Mouse (Mus musculus) regulatory T cell (primary cell): ENCODE data around the gene Fut11.

Source experiments
- in situ Hi-C: fragments of 300-600 bp; cut with MboI, MseI; formaldehyde crosslinking; loops from one replicate; pipeline ENCODE4 v1.15.1; 2025; ENCODE audit warnings: high pct_unique_total_duplicates

The Fut11 gene

GRCm38 (mm10) chr14:20713832-20714231 is 19.1 kb downstream of the Fut11 start:
- in situ Hi-C loops, result no loop called here

GRCm38 (mm10) chr14:20718443-20718842 is 23.7 kb downstream of the Fut11 start:
- in situ Hi-C loops, result no loop called here

GRCm38 (mm10) chr14:20719767-20720166 is 25.0 kb downstream of the Fut11 start:
- in situ Hi-C loops, result no loop called here

DNA sequence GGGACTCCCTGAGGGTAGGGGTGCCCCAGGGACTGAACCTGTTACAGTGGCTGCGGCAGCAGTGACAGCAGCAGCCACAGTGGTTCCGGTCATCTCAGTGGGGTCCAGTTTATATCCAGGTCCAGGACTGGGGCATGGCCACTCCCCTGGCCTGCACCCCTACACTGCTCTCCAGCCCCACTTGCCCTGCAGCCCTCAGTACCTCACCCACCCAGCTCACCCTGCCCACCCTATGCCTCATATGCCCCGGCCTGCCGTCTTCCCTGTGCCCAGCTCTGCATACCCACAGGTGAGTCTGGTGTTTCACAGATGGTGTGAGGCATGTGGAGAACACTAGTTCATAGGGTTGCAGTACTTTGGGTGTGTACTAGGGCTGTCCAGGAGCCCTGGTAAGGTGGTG is 26.6 kb downstream of the Fut11 start:
- in situ Hi-C loops, result no loop called here

DNA sequence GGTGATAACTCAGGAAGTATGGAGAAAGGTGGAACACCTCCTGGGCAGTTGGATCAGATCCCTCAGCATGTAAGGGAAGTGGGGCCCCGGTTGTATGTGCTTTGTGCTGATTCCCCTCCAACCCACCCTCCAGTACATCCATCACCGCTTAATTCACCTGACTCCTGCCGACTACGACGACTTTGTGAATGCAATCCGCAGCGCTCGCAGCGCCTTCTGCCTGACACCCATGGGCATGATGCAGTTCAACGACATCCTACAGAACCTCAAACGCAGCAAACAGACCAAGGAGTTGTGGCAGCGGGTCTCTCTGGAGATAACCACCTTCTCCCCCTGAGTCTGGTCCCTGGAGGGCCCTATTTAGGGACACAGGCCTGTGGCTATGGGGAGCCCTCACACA is 28.2 kb downstream of the Fut11 start:
- in situ Hi-C loops, result no loop called here

DNA sequence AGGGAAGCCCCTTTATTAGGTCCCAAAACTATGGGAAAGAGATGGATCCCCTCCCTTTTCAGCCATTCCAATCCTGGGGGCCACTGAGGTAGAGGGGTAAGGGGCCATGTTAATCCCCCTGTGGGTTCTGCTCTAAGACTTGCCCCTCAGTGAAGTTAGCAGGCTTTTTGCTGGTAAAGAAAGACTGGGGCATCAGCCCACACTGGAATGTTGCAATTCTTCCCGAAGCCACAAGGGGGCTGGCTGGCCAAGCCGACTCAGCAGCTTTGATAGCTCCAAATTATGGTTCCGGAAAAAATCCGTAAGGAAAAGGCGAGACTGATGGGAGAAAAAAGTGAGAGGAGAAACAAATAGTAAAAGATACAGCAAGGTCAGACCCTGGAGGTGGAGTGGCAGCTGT is 29.3 kb downstream of the Fut11 start:
- in situ Hi-C loops, result no loop called here

- in situ Hi-C loops, result no loop called here
Observed at GRCm38 (mm10) chr14:20725660-20726339, 31.0 kb downstream of the Fut11 start.

DNA sequence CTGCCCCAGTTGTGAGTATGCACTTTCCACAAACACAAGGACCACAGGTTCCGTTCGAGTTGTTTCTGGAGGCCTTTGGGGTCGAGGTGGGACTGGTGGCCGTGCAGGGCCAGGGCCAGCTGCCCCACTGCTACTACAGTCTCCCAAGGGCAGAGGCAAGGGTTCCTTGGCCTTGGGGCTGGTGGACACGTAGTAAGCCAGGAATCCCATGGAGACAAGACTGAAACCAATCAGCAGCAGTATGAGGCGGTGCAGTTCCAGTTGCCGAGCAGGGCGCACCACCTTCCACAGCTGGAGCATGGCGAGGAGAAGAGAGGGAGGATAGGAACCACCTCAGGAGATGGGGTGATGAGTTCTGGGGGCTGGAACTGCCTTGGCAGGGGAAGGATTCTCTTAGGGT is 35.1 kb downstream of the Fut11 start:
- in situ Hi-C loops, result no loop called here

DNA sequence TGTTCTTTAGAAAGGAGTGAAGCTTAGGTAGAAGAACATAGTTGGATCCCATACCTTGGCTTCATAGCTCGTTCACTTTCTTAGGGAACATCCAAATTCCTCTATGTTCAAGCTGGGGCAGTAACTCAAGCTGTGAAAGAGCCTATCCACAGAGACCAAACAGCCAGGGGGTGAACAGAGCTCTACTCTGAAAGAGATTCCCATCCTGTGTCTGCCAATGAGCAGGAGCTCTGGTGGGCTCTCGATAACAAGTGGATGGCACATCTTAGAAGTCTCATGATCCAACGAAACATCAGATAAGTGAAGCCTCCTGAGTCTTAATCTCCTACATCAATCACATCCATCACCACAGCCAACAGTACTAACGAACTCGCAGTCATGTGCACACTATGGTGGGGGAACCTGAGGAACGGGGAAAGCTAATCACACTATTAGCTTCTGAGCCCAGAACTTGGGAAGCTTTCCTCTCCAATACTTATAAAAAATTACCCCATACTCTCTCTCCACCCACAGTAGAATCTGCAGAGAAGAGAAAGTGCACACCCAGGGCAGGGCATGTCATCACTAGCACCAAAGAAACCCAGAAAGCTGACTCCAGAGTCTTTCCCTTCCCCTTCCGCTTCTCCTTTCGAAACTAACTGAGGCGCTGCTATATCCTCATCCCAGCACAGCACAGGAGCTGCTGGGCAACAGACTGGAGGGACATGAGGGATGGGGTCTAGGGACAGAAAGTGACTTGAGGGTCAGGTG is 36.3 kb downstream of the Fut11 start:
- in situ Hi-C loops, result no loop called here

- in situ Hi-C loops, result no loop called here
Observed at GRCm38 (mm10) chr14:20733041-20733951, 38.5 kb downstream of the Fut11 start.

GRCm38 (mm10) chr14:20733952-20734774 is 39.4 kb downstream of the Fut11 start, which contains the start of gene Ndst2:
TSS of gene Ndst2 (minus strand) at chr14:20734562.
- in situ Hi-C loops, result no loop called here

- in situ Hi-C loops, result no loop called here
Observed at GRCm38 (mm10) chr14:20735052-20735451, 40.3 kb downstream of the Fut11 start.

- in situ Hi-C loops, result no loop called here
Observed at GRCm38 (mm10) chr14:20735892-20736390, 41.2 kb downstream of the Fut11 start.

GRCm38 (mm10) chr14:20737306-20737705 is 42.5 kb downstream of the Fut11 start:
- in situ Hi-C loops, result no loop called here

DNA sequence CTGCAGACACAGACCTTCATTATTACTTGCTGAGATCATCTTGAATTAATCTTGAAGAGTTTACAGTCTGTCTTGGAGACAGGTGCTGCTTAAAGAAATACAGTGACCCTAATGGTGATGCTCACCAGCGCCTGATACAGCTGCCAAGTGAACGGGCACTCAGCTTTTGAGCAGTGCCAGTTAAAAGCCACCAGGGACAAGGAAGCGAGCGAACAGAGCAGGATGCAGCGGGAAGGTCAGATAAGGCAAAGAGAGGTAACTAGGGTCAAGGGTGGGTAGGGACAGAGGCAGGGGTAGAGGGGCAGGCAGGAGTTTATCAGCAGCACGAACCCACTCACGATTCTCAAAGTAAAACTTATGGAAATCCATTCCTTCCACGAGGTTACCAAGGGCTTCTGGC is 43.7 kb downstream of the Fut11 start:
- in situ Hi-C loops, result no loop called here

DNA sequence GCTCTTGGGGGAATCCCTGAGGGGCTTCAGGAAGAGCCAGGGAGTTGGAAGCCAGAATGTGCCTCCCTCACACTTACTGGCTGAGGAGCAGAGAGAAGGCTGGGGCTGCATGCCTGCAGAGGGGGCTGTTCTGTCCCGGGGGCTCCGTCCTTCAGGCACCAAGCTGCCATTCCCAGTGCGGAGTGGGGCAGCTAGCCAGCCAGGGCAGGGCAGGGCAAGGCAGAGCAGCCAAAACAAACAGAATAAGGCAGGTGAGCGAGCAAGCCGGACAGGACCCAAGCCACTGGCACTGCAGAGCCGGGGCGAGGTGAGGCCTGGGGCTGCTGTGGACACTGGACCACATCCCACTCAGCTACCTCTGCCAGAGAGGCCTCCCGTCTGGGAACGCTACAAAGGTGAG is 46.5 kb downstream of the Fut11 start:
- in situ Hi-C loops, result no loop called here

- in situ Hi-C loops, result no loop called here
Observed at GRCm38 (mm10) chr14:20743614-20744013, 48.8 kb downstream of the Fut11 start.

DNA sequence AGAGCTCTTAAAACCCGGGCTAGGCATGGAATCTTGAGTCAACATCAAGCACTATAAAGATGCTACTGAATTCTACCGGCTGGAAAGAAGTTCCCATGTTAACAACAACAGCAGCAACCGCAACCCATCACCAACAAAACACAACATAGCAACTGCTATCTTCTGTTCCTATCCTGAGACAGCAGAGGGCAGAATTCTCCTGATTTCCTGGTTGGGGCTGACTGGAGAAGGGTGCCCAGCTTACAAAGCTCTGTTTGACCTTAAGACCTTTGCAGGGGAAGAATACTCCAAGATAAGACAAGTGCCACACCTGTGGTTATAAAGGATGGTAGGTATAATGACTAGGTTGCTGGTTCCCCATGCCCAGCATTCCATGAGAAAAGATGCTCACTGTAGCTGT is 52.2 kb downstream of the Fut11 start:
- in situ Hi-C loops, result no loop called here

DNA sequence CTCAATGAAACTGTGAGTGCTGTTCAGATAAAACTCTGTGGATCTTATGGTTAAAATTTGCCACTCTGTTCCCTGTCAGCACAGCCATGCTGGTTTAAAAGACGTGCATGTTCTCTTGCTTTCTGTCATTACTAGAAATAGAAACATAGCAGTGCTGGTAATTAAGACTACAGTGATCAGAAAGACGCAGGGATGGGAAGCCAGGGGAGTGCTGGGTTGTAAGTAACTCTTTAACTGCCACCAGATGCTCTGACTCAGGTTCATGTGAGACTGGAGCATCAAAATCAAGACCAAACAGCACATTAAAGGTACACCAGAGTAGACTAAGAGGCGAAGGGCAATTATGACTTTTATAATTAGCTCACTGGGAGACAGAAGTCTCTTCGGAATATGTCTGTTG is 53.6 kb downstream of the Fut11 start:
- in situ Hi-C loops, result no loop called here

GRCm38 (mm10) chr14:20749494-20750051 is 54.8 kb downstream of the Fut11 start:
- in situ Hi-C loops, result loop anchor here (10.0 kb wide), 1 partner anchor 975 kb away; no protein-coding TSS in a partner anchor

GRCm38 (mm10) chr14:20750503-20750902 is 55.7 kb downstream of the Fut11 start:
- in situ Hi-C loops, result loop anchor here (10.0 kb wide), 1 partner anchor 974 kb away; no protein-coding TSS in a partner anchor
